ENCODE assay signal across 28 mouse cellular contexts in the genomic region with DNA sequence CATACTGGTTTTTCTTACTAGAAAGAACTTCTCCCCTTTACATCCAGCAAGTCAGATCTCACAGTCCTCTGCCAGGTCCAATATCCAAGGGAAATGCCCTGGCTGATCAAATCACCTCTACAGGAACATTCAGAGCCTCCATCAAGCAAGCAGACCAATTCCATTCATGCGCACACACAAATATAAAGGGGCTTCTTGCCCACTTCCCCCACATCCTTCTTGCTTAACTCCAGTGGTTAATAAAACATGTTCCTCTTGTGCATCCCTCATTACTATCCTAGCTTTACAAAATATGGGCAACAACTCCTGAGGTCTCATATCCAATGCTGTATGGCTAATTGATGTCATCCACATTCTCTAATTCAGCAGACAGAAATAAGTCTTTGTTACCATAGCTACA.
"Had no signal": no experiment of that assay in that cellular context is flagged by ENCODE, and none has a peak within 500 bp of the region (broad histone marks: within the 10 kb centered on the region; RNA-seq: fewer than 3 reads in every experiment).

No protein-coding gene starts in this region.

- H3K4me3 ChIP-seq: embryonic facial prominence, embryonic 10.5 days; embryonic facial prominence, embryonic 12.5 days; embryonic facial prominence, embryonic 13.5 days; embryonic facial prominence, embryonic 15.5 days; erythroblast, embryonic 14.5 days; forebrain, embryonic 10.5 days; forebrain, embryonic 12.5 days; forebrain, embryonic 13.5 days; forebrain, embryonic 15.5 days; gastrocnemius, adult 2 months; heart, adult 2 months had no signal

- H3K36me3 ChIP-seq: embryonic facial prominence, embryonic 10.5 days; embryonic facial prominence, embryonic 12.5 days; embryonic facial prominence, embryonic 13.5 days; embryonic facial prominence, embryonic 15.5 days; forebrain, embryonic 10.5 days; forebrain, embryonic 12.5 days; forebrain, embryonic 15.5 days had no signal

- H3K27ac ChIP-seq: embryonic facial prominence, embryonic 10.5 days; embryonic facial prominence, embryonic 12.5 days; embryonic facial prominence, embryonic 13.5 days; embryonic facial prominence, embryonic 15.5 days; forebrain, embryonic 10.5 days; forebrain, embryonic 12.5 days; forebrain, embryonic 13.5 days; forebrain, embryonic 15.5 days; gastrocnemius, adult 2 months; heart, adult 2 months had no signal

- H3K9me3 ChIP-seq: embryonic facial prominence, embryonic 10.5 days; embryonic facial prominence, embryonic 12.5 days; embryonic facial prominence, embryonic 13.5 days; embryonic facial prominence, embryonic 15.5 days; forebrain, embryonic 10.5 days; forebrain, embryonic 12.5 days; forebrain, embryonic 13.5 days; forebrain, embryonic 15.5 days had no signal

- DNase-seq: cerebellum, adult 2 months; cerebellum, adult 8-10 months; cerebellum, adult 9-10 months; cerebellum, adult 9-11 months; cerebellum, postnatal 10 days; cerebellum, postnatal 14 days; cerebellum, postnatal 25 days; cerebellum, postnatal 36 days; embryo, embryonic 11 days; forebrain, postnatal 0 days; gastrocnemius, adult 2 months; gastrocnemius, postnatal 10 days; gastrocnemius, postnatal 14 days; gastrocnemius, postnatal 25 days; gastrocnemius, postnatal 36 days; heart, adult 18-20 months; heart, adult 2 months had no signal

- H3K4me1 ChIP-seq: embryonic facial prominence, embryonic 10.5 days; embryonic facial prominence, embryonic 12.5 days; embryonic facial prominence, embryonic 13.5 days; embryonic facial prominence, embryonic 15.5 days; forebrain, embryonic 13.5 days; forebrain, embryonic 15.5 days had no signal

- H3K27me3 ChIP-seq: embryonic facial prominence, embryonic 12.5 days; embryonic facial prominence, embryonic 13.5 days; embryonic facial prominence, embryonic 15.5 days; forebrain, embryonic 12.5 days; forebrain, embryonic 13.5 days; forebrain, embryonic 15.5 days had no signal

- ATAC-seq: forebrain, embryonic 13.5 days; forebrain, embryonic 14.5 days; forebrain, embryonic 15.5 days; forebrain, embryonic 16.5 days; forebrain, postnatal 0 days had no signal
